Mouse (Mus musculus) cerebellum, adult 2 months (tissue): Measurements from ENCODE around the gene Mrm3.

Experiments used
- CTCF ChIP-seq: fragments of 200-500 bp; IDR thresholded peaks from 2 replicates; pipeline ENCODE4 v1.5.1; 2011; ENCODE audit warnings: low read depth, mild to moderate bottlenecking, control low read depth, low read length, moderate library complexity, borderline replicate concordance; ENCODE audit not compliant: insufficient read depth
- POLR2A ChIP-seq: fragments of 200-500 bp; IDR thresholded peaks from 2 replicates; pipeline ENCODE4 v1.6.1; 2011; ENCODE audit warnings: low read length, control low read depth, borderline replicate concordance; ENCODE audit not compliant: insufficient read depth

- TF ChIP-seq POLR2A = no peak
- TF ChIP-seq CTCF = no peak
These were observed 29.7 kb upstream of the Mrm3 start for GRCm38 (mm10) chr11:76213841-76214240.
